Mouse (Mus musculus) olfactory bulb, adult 2 months (tissue): ENCODE data around the gene Sv2c. TPM values are rescaled to one million over a fixed set of nuclear protein-coding genes. Genes with fewer than 3 reads are reported as not detected.

Source experiments
- H3K27ac ChIP-seq: fragments of 200-500 bp; 2 replicates; pipeline ENCODE4 v1.5.1; 2012; ENCODE audit warnings: low read depth, low read length; ENCODE audit not compliant: insufficient read depth
- H3K4me1 ChIP-seq: fragments of 200-500 bp; 2 replicates; pipeline ENCODE4 v1.6.1; 2012; ENCODE audit warnings: low read length; ENCODE audit not compliant: control insufficient read depth, insufficient read depth
- H3K4me3 ChIP-seq: fragments of 200-500 bp; 2 replicates; pipeline ENCODE4 v1.5.1; 2012; ENCODE audit warnings: mild to moderate bottlenecking, low read depth, low read length, moderate library complexity; ENCODE audit not compliant: insufficient read depth
- CTCF ChIP-seq: fragments of 200-500 bp; IDR thresholded peaks from 2 replicates; pipeline ENCODE4 v1.5.1; 2012; ENCODE audit warnings: low read depth, mild to moderate bottlenecking, low read length, moderate library complexity; ENCODE audit not compliant: insufficient read depth
- POLR2A ChIP-seq: fragments of 200-500 bp; IDR thresholded peaks from 2 replicates; pipeline ENCODE4 v1.6.1; 2012; ENCODE audit warnings: mild to moderate bottlenecking, low read depth, low read length, moderate library complexity; ENCODE audit not compliant: insufficient read depth
- WGBS: fragments of 180-500 bp; shearing (Covaris S2); methylation state at CpG from one replicate; pipeline ENCODE4 v1.1.7; 2018; 5-methylcytosine and 5-hydroxymethylcytosine counted together
- polyA plus RNA-seq: library from polyadenylated mRNA; stranded (reverse); fragments of >200 nt; gene quantifications from 2 replicates; pipeline ENCODE4 v1.2.4, GENCODE M21; 2012; ENCODE audit warnings: low replicate concordance; ENCODE audit not compliant: missing spikeins, insufficient read depth, insufficient read length

Sv2c gene
- polyA plus RNA-seq, 1 experiment: not detected

GRCm38 (mm10) chr13:95945937-95946507 lies 186.4 kb downstream of the Sv2c start:
- H3K4me3 ChIP-seq: no peak overlapping the region

GRCm38 (mm10) chr13:95944621-95945020 lies 187.8 kb downstream of the Sv2c start:
- TF ChIP-seq CTCF: no peak
- no peak for TF ChIP-seq POLR2A

More at GRCm38 (mm10) chr13:95945937-95946507, 186.4 kb downstream of the Sv2c start:
- TF ChIP-seq POLR2A (no peak), CTCF (no peak)
- Histone ChIP-seq H3K4me1 (no peaks in the 10 kb centered on the region; the same call in 1 of the 2 replicates), H3K27ac (no peak overlapping the region)
- 68% methylated on average over 5 of the region's 5 CpGs for WGBS

GRCm38 (mm10) chr13:95943919-95944318 lies 188.5 kb downstream of the Sv2c start:
- Histone ChIP-seq H3K4me3 (no peak overlapping the region), H3K4me1 (no peaks in the 10 kb centered on the region; the same call in 1 of the 2 replicates), H3K27ac (no peak overlapping the region)
- WGBS: 83% methylated on average over 3 of the region's 3 CpGs
- TF ChIP-seq CTCF: no peak

More at GRCm38 (mm10) chr13:95944621-95945020, 187.8 kb downstream of the Sv2c start:
- no peak overlapping the region for H3K27ac ChIP-seq
- no peaks in the 10 kb centered on the region; the same call in 1 of the 2 replicates for H3K4me1 ChIP-seq
- 92% methylated on average over 6 of the region's 6 CpGs for WGBS
- no peak overlapping the region for H3K4me3 ChIP-seq

- H3K4me3 ChIP-seq: no peak overlapping the region
- no peak overlapping the region for H3K27ac ChIP-seq
- TF ChIP-seq POLR2A: no peak
- TF ChIP-seq CTCF: no peak
- 70% methylated on average over 2 of the region's 2 CpGs for WGBS
- H3K4me1 ChIP-seq: no peaks in the 10 kb centered on the region; the same call in 1 of the 2 replicates
These were observed 189.8 kb downstream of the Sv2c start for GRCm38 (mm10) chr13:95942587-95942986.

- no peaks in the 10 kb centered on the region; the same call in 1 of the 2 replicates for H3K4me1 ChIP-seq
- WGBS: 98% methylated on average over 4 of the region's 4 CpGs
- TF ChIP-seq CTCF (no peak), POLR2A (no peak)
- H3K4me3 ChIP-seq: no peak overlapping the region
- H3K27ac ChIP-seq: no peak overlapping the region
These were observed 190.5 kb downstream of the Sv2c start for GRCm38 (mm10) chr13:95941861-95942260.

GRCm38 (mm10) chr13:95940811-95941210 lies 191.6 kb downstream of the Sv2c start:
- 51% methylated on average over 5 of the region's 5 CpGs for WGBS
- Histone ChIP-seq H3K4me1 (no peaks in the 10 kb centered on the region; the same call in 1 of the 2 replicates), H3K27ac (no peak overlapping the region), H3K4me3 (no peak overlapping the region)
- TF ChIP-seq POLR2A (no peak), CTCF (no peak)

GRCm38 (mm10) chr13:95924201-95924621 lies 208.2 kb downstream of the Sv2c start:
- 74% methylated on average over 2 of the region's 2 CpGs for WGBS
- Histone ChIP-seq H3K4me1 (no peaks in the 10 kb centered on the region), H3K4me3 (no peak overlapping the region), H3K27ac (no peak overlapping the region)
- TF ChIP-seq CTCF (no peak), POLR2A (no peak)

- H3K4me3 ChIP-seq: no peak overlapping the region
- TF ChIP-seq POLR2A (no peak), CTCF (no peak)
- H3K27ac ChIP-seq: no peak overlapping the region
- 89% methylated on average over 4 of the region's 4 CpGs for WGBS
- no peaks in the 10 kb centered on the region for H3K4me1 ChIP-seq
These were observed 209.8 kb downstream of the Sv2c start for GRCm38 (mm10) chr13:95922626-95923025.

GRCm38 (mm10) chr13:95918624-95919284 lies 213.6 kb downstream of the Sv2c start:
- TF ChIP-seq POLR2A (no peak), CTCF (no peak)
- 97% methylated on average over 9 of the region's 9 CpGs for WGBS

GRCm38 (mm10) chr13:95913046-95913406 lies 219.4 kb downstream of the Sv2c start:
- H3K27ac ChIP-seq: no peak overlapping the region
- WGBS: 84% methylated on average over 2 of the region's 2 CpGs
- no peak for TF ChIP-seq POLR2A
- TF ChIP-seq CTCF: no peak

More at GRCm38 (mm10) chr13:95918624-95919284, 213.6 kb downstream of the Sv2c start:
- H3K4me3 ChIP-seq: no peak overlapping the region
- H3K4me1 ChIP-seq: no peaks in the 10 kb centered on the region
- no peak overlapping the region for H3K27ac ChIP-seq

More at GRCm38 (mm10) chr13:95913046-95913406, 219.4 kb downstream of the Sv2c start:
- Histone ChIP-seq H3K4me1 (no peaks in the 10 kb centered on the region), H3K4me3 (no peak overlapping the region)
